Mouse (Mus musculus) E14TG2a.4 (cell line): ENCODE measurements around the gene Kiss1r.

Source experiments
- CTCF ChIP-seq: conservative IDR thresholded peaks from 2 replicates; pipeline ENCODE4 v1.5.1; 2014; ENCODE audit warnings: low read length
- NANOG ChIP-seq: IDR thresholded peaks from 2 replicates; pipeline ENCODE4 v1.6.1; 2014; ENCODE audit warnings: borderline replicate concordance, low read length, mixed read lengths
- POU5F1 ChIP-seq: IDR thresholded peaks from 2 replicates; pipeline ENCODE4 v1.6.1; 2014; ENCODE audit warnings: low read length, borderline replicate concordance

GRCm38 (mm10) chr10:79953946-79954345 is 37.2 kb downstream of the Kiss1r start:
- no peak for TF ChIP-seq POU5F1
- peak; percentile 40 for TF ChIP-seq CTCF
- TF ChIP-seq NANOG: no peak
